Mouse (Mus musculus): ENCODE data around the gene Zfp808. TPM values are rescaled to one million over a fixed set of nuclear protein-coding genes. Genes with fewer than 3 reads are reported as not detected.
"Not testable (repeated sequence)": the region's sequence is repeated elsewhere in the genome, so short reads cannot be mapped to it uniquely, and the experiment has no call there.

Zfp808 gene
- total RNA-seq (2021), result 1 to 10 TPM; 3.4 to 5.6 TPM

- peak; percentile 70 for DNase-seq
- intact Hi-C loops (cut with DNase I), result not testable (repeated sequence)
These were observed at the start of gene Zfp808 for GRCm38 (mm10) chr13:62129432-62130171. Gene Zfp808, plus strand, starts transcription at chr13:62129886.

- DNase-seq; intact Hi-C loops (cut with DNase I): not testable (repeated sequence)
These were observed 30.9 kb upstream of the Zfp808 start for GRCm38 (mm10) chr13:62098786-62099185.

GRCm38 (mm10) chr13:62099454-62099853 is 30.2 kb upstream of the Zfp808 start:
- intact Hi-C loops (cut with DNase I); DNase-seq: not testable (repeated sequence)

- intact Hi-C loops (cut with DNase I); DNase-seq: not testable (repeated sequence)
These were observed 27.3 kb upstream of the Zfp808 start for GRCm38 (mm10) chr13:62102368-62102767.

- DNase-seq; intact Hi-C loops (cut with DNase I): not testable (repeated sequence)
These were observed 13.8 kb upstream of the Zfp808 start for GRCm38 (mm10) chr13:62115861-62116260.

GRCm38 (mm10) chr13:62121578-62121977 is 8.1 kb upstream of the Zfp808 start:
- DNase-seq; intact Hi-C loops (cut with DNase I): not testable (repeated sequence)

- DNase-seq; intact Hi-C loops (cut with DNase I): not testable (repeated sequence)
These were observed 52.4 kb downstream of the Zfp808 start for GRCm38 (mm10) chr13:62181835-62182755.

- intact Hi-C loops (cut with DNase I), result no loop called here
- DNase-seq, result no peak
These were observed 115.6 kb downstream of the Zfp808 start for GRCm38 (mm10) chr13:62245264-62245663.

- DNase-seq; intact Hi-C loops (cut with DNase I): not testable (repeated sequence)
These were observed 125.5 kb downstream of the Zfp808 start for GRCm38 (mm10) chr13:62255226-62255625.

GRCm38 (mm10) chr13:62263392-62263791 is 133.7 kb downstream of the Zfp808 start:
- no peak for DNase-seq
- intact Hi-C loops (cut with DNase I), result no loop called here
